Mouse (Mus musculus): ENCODE results near the gene Opa1. TPM values are rescaled to one million over a fixed set of nuclear protein-coding genes. Genes with fewer than 3 reads are reported as not detected.

Gene Opa1
- polyA plus RNA-seq (2016; fragmentation: Nextera tagmentation; extraction: Ambion mirVana), result 46.8 and 51.6 TPM in 2 replicates

- Histone ChIP-seq H3K4me2 (replicated peaks) (peak within 1 kb of the TSS; percentile 83), H3K4me3 (peak within 1 kb of the TSS; percentile 96), H3K36me3 (no peaks in the 10 kb centered on the region), H3K9me3 (replicated peaks) (no peaks in the 10 kb centered on the region), H3K9ac (peak within 1 kb of the TSS; percentile 94), H3K27ac (peak within 1 kb of the TSS; percentile 35; the same call in 1 of the 2 replicates), H3K4me1 (peaks cover 9% of the 10 kb centered on the region), H3K27me3 (no peaks in the 10 kb centered on the region)
- peak; percentile 98 for ATAC-seq (ENCODE audit: low FRiP score)
- WGBS, result under 1% methylated on average over 39 of the region's 39 CpGs
Measured at GRCm38 (mm10) chr16:29579167-29579786, at the start of gene Opa1. Opa1 (plus strand) TSS chr16:29579334.

GRCm38 (mm10) chr16:29533641-29534040 is 45.5 kb upstream of the Opa1 start:
- Histone ChIP-seq H3K36me3 (no peaks in the 10 kb centered on the region), H3K4me1 (no peaks in the 10 kb centered on the region), H3K9ac (no peak overlapping the region), H3K27me3 (no peaks in the 10 kb centered on the region), H3K9me3 (replicated peaks) (no peaks in the 10 kb centered on the region), H3K27ac (no peak overlapping the region), H3K4me3 (no peak overlapping the region), H3K4me2 (replicated peaks) (no peak overlapping the region)
- no peak for ATAC-seq (ENCODE audit: low FRiP score)
- 85% methylated on average over 6 of the region's 6 CpGs for WGBS

GRCm38 (mm10) chr16:29535866-29536265 is 43.3 kb upstream of the Opa1 start:
- ATAC-seq (ENCODE audit: low FRiP score), result no peak

GRCm38 (mm10) chr16:29536411-29537204 is 42.5 kb upstream of the Opa1 start:
- Histone ChIP-seq H3K4me2 (replicated peaks) (no peak overlapping the region), H3K27me3 (no peaks in the 10 kb centered on the region), H3K4me3 (no peak overlapping the region), H3K27ac (no peak overlapping the region), H3K4me1 (no peaks in the 10 kb centered on the region), H3K36me3 (no peaks in the 10 kb centered on the region), H3K9me3 (replicated peaks) (no peaks in the 10 kb centered on the region), H3K9ac (no peak overlapping the region)
- 71% methylated on average over 15 of the region's 15 CpGs for WGBS
- ATAC-seq (ENCODE audit: low FRiP score), result no peak; the same call in 1 of the 2 replicates

More at GRCm38 (mm10) chr16:29535866-29536265, 43.3 kb upstream of the Opa1 start:
- Histone ChIP-seq H3K27ac (no peak overlapping the region), H3K27me3 (no peaks in the 10 kb centered on the region), H3K4me1 (no peaks in the 10 kb centered on the region), H3K9me3 (replicated peaks) (no peaks in the 10 kb centered on the region), H3K4me2 (replicated peaks) (no peak overlapping the region), H3K36me3 (no peaks in the 10 kb centered on the region), H3K4me3 (no peak overlapping the region), H3K9ac (no peak overlapping the region)
- WGBS, result 85% methylated on average over 4 of the region's 4 CpGs

GRCm38 (mm10) chr16:29539906-29540305 is 39.2 kb upstream of the Opa1 start:
- ATAC-seq (ENCODE audit: low FRiP score), result no peak
- no peaks in the 10 kb centered on the region for H3K36me3 ChIP-seq

GRCm38 (mm10) chr16:29541261-29541683 is 37.9 kb upstream of the Opa1 start:
- Histone ChIP-seq H3K36me3 (no peaks in the 10 kb centered on the region), H3K9me3 (replicated peaks) (no peaks in the 10 kb centered on the region), H3K9ac (no peak overlapping the region), H3K27me3 (no peaks in the 10 kb centered on the region), H3K4me3 (no peak overlapping the region), H3K4me2 (replicated peaks) (no peak overlapping the region), H3K4me1 (no peaks in the 10 kb centered on the region), H3K27ac (no peak overlapping the region)
- ATAC-seq (ENCODE audit: low FRiP score), result no peak
- 82% methylated on average over 11 of the region's 11 CpGs for WGBS

More at GRCm38 (mm10) chr16:29539906-29540305, 39.2 kb upstream of the Opa1 start:
- H3K4me1 ChIP-seq, result no peaks in the 10 kb centered on the region
- H3K27me3 ChIP-seq, result no peaks in the 10 kb centered on the region
- no peak overlapping the region for H3K4me3 ChIP-seq
- H3K27ac ChIP-seq, result no peak overlapping the region
- no peak overlapping the region for H3K4me2 ChIP-seq (replicated peaks)
- H3K9me3 ChIP-seq (replicated peaks), result no peaks in the 10 kb centered on the region
- no peak overlapping the region for H3K9ac ChIP-seq

- Histone ChIP-seq H3K4me1 (no peaks in the 10 kb centered on the region), H3K9ac (no peak within 1 kb of the TSS), H3K27me3 (no peaks in the 10 kb centered on the region), H3K4me3 (no peak within 1 kb of the TSS), H3K9me3 (replicated peaks) (no peaks in the 10 kb centered on the region), H3K27ac (no peak within 1 kb of the TSS), H3K36me3 (no peaks in the 10 kb centered on the region), H3K4me2 (replicated peaks) (no peak within 1 kb of the TSS)
- no peak for ATAC-seq (ENCODE audit: low FRiP score)
- WGBS, result 81% methylated on average over 11 of the region's 11 CpGs
Measured at GRCm38 (mm10) chr16:29544829-29545228, 34.3 kb upstream of the Opa1 start, which contains the start of gene Atp13a4. Atp13a4 (minus strand) TSS chr16:29544864.

GRCm38 (mm10) chr16:29559667-29560066 is 19.5 kb upstream of the Opa1 start:
- WGBS, result 83% methylated on average over 5 of the region's 5 CpGs
- Histone ChIP-seq H3K27me3 (peaks cover 6% of the 10 kb centered on the region; the same call in 1 of the 2 replicates), H3K9me3 (replicated peaks) (no peaks in the 10 kb centered on the region), H3K4me1 (0 out of 2 replicates have a peak, but pooled peaks cover 3% of the 10 kb centered on the region), H3K4me3 (no peak overlapping the region), H3K36me3 (no peaks in the 10 kb centered on the region), H3K9ac (no peak overlapping the region), H3K4me2 (replicated peaks) (no peak overlapping the region), H3K27ac (no peak overlapping the region)
- no peak for ATAC-seq (ENCODE audit: low FRiP score)

GRCm38 (mm10) chr16:29560454-29560853 is 18.7 kb upstream of the Opa1 start:
- Histone ChIP-seq H3K4me3 (no peak overlapping the region), H3K4me1 (0 out of 2 replicates have a peak, but pooled peaks cover 3% of the 10 kb centered on the region), H3K9me3 (replicated peaks) (no peaks in the 10 kb centered on the region), H3K27me3 (peaks cover 6% of the 10 kb centered on the region; the same call in 1 of the 2 replicates), H3K9ac (no peak overlapping the region), H3K27ac (no peak overlapping the region), H3K4me2 (replicated peaks) (0 out of 2 replicates have a peak overlapping the region, but pooled peaks have one; percentile 6), H3K36me3 (no peaks in the 10 kb centered on the region)
- no peak for ATAC-seq (ENCODE audit: low FRiP score)
- WGBS, result 53% methylated on average over 10 of the region's 10 CpGs

- Histone ChIP-seq H3K27ac (no peak overlapping the region), H3K9ac (no peak overlapping the region), H3K4me2 (replicated peaks) (0 out of 2 replicates have a peak overlapping the region, but pooled peaks have one; percentile 6), H3K36me3 (no peaks in the 10 kb centered on the region), H3K9me3 (replicated peaks) (no peaks in the 10 kb centered on the region), H3K4me3 (no peak overlapping the region), H3K27me3 (peaks cover 6% of the 10 kb centered on the region; the same call in 1 of the 2 replicates), H3K4me1 (0 out of 2 replicates have a peak, but pooled peaks cover 3% of the 10 kb centered on the region)
- WGBS, result 9% methylated on average over 7 of the region's 7 CpGs
- no peak for ATAC-seq (ENCODE audit: low FRiP score)
Measured at GRCm38 (mm10) chr16:29560869-29561268, 18.3 kb upstream of the Opa1 start.

GRCm38 (mm10) chr16:29574013-29574412 is 5.1 kb upstream of the Opa1 start:
- ATAC-seq (ENCODE audit: low FRiP score), result no peak
- Histone ChIP-seq H3K9ac (no peak overlapping the region), H3K27me3 (no peaks in the 10 kb centered on the region), H3K4me2 (replicated peaks) (no peak overlapping the region), H3K4me1 (no peaks in the 10 kb centered on the region), H3K27ac (no peak overlapping the region), H3K36me3 (no peaks in the 10 kb centered on the region), H3K9me3 (replicated peaks) (no peaks in the 10 kb centered on the region), H3K4me3 (no peak overlapping the region)
- WGBS, result 72% methylated on average over 4 of the region's 4 CpGs

- WGBS, result 17% methylated on average over 5 of the region's 5 CpGs
- Histone ChIP-seq H3K4me3 (no peak overlapping the region), H3K4me2 (replicated peaks) (no peak overlapping the region), H3K36me3 (no peaks in the 10 kb centered on the region), H3K4me1 (peaks cover 9% of the 10 kb centered on the region), H3K9me3 (replicated peaks) (no peaks in the 10 kb centered on the region), H3K9ac (no peak overlapping the region), H3K27me3 (no peaks in the 10 kb centered on the region), H3K27ac (no peak overlapping the region)
- ATAC-seq (ENCODE audit: low FRiP score), result no peak
Measured at GRCm38 (mm10) chr16:29575620-29576019, 3.5 kb upstream of the Opa1 start.
